Mouse (Mus musculus) urinary bladder, postnatal 25 days (tissue): Measurements from ENCODE around the gene Anp32e.
A peak's percentile ranks its signal among the peaks of the same experiment; 100 is the strongest.
"Not testable (repeated sequence)": the region's sequence is repeated elsewhere in the genome, so short reads cannot be mapped to it uniquely, and the experiment has no call there.

Experiments
- DNase-seq: peaks from one replicate; pipeline ENCODE4 v3.0.0; 2022; ENCODE audit warnings: low spot score

Anp32e gene

DNA sequence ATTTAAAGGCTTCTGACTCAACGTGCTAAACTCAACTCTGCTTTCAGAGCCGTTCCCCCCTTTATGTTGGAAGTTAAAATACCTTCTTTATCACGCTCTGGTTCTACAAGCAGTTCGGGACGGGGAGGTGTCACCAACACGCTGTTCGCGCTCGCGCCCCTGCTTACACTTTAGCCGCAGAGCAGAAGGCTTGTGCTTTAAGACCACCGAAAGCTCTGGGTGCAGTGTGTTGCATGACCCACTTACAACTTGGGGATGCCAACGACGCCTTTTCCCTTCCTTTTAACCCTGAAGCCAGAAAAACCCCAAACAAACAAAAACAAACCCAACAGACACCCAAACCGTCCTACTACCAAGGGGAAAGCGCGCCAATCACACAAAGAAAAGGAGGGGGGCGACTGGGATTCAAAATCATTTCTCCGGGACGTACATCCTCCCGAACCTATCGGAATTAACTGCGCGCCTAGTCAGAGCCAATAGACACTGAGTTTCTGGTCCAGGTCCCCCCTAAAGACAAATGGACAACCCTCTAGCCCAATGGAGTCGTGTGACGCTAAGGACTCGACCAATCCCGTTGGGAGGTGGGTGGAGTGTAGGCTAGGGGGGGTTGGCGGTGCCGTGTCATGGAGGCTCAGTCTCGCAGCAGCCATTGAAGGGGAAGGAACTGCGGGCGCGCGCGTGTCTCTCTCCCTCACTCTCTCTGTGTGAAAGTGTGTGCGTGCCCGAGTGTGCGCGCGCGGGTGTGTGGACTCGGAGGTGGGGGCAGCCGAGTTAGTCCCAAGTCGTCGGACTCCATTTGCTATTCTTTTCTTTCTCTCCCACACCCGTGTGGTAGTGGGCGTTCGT, at the start of gene Anp32e:
Anp32e (plus strand) TSS at position 589 of the 846 bp plus-strand sequence.
- DNase-seq: peak; percentile 91

GRCm38 (mm10) chr3:95881979-95882815, 46.8 kb upstream of the Anp32e start, which contains the start of gene Ciart:
Ciart (minus strand) TSS chr3:95882251.
- peak; percentile 88 for DNase-seq

- DNase-seq: peak; percentile 65
These were observed 46.1 kb upstream of the Anp32e start for GRCm38 (mm10) chr3:95882816-95883425.

DNA sequence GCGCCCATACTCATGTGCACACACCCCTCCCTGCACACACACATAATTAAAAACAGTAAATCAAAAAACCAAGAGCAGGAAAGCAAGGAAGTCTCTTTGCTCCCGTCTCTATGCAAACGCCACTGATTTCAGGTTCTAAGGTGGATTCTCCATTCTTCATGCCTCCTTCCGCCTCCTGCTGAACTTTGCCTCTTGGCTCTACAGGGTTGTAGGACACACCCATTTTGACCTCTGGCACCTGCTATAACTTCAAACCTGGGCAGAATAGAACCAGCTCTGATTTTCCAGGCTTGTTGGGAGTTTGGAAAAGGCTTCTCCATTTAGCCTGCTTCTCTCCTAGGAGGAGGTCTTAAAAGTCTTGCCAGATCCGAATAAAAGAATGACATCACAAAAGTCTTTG, 44.6 kb upstream of the Anp32e start:
- DNase-seq: no peak

DNA sequence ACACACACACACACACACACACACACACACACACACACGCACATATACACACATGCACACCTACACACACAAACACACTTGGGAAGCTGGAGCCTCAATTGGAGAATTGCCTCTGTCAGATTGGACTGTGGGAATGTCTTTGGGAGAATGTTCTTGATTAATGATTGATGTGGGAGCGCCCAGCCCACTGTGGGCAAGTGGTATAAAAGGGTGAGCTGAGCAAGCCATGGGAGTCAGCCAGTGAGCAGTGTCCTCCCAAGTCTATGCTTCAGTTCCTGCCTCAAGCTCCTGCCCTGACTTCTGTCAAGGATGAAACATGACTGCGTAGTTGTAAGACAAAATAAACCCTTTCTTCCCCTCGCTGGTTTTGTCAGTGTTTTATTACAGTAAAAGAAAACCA, 41.5 kb upstream of the Anp32e start:
- no peak for DNase-seq

GRCm38 (mm10) chr3:95889664-95890063, 39.4 kb upstream of the Anp32e start:
- DNase-seq: no peak

- no peak for DNase-seq
These were observed 37.6 kb upstream of the Anp32e start, which contains the start of gene BC028528 for GRCm38 (mm10) chr3:95891211-95892065. BC028528 (minus strand) TSS chr3:95892005.

DNA sequence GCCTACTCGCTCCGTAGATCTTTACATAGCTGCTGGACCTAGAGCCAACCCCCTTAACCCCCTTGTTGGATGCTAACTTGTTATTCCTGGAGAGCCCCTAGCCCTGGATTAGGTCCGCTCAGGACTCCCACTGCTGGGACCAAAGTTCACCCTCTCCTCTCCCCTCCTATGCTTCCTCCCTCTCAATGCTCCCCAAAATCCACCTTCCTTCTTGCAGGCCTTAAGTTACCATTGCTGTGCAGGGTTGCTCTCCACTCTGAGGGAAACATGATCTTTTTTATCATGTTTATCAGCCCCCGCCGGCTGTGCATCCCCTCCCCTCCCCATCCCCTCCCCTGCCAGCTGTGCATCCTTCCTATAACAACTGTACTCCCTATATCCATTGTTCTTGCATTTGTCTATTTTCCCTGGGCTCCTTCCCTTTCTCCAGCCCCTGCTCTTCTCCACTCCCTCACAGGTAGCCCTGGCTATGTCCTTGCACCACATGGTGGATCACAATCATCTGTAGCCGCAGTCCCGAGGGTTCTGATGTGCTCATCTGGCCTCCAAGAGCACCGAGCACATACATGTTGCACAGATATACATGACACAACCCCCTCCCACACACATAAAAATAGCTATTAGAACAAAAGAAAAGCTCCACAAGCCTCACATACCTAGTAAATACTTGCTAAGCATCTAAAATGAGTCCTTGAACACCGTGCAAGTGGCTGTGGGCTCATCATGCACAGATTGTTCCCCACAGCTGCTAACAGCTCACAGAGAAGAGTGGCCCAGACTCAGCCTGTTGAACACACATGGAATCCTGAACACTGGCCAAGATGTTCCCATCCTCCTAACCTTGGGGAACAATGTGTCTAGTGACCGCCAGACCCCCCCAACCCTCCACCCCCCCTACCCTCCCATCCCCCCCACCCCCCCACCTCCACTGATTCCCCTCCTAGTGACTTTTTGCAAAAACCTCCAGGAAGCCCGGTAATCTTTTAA, 36.7 kb upstream of the Anp32e start:
- no peak for DNase-seq

DNA sequence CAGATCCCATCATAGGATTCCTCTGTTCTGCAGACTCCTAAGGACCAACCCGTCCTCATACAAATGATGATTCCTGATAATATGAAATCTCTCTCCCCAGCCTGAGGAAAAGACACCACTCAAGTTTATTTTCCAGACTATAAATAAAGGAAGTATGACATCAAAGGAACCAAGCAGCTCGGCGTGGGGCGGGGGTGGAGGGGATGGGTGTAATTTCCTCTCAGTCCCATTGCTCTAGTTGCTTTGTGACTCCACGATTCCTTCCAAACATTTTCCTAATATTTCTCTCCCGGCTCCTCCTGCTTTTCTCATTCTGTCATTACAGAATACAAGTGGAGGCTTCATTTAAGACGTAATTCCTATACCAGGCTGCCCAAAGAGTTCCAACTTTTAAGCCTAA, 35.9 kb upstream of the Anp32e start:
- DNase-seq: no peak

DNA sequence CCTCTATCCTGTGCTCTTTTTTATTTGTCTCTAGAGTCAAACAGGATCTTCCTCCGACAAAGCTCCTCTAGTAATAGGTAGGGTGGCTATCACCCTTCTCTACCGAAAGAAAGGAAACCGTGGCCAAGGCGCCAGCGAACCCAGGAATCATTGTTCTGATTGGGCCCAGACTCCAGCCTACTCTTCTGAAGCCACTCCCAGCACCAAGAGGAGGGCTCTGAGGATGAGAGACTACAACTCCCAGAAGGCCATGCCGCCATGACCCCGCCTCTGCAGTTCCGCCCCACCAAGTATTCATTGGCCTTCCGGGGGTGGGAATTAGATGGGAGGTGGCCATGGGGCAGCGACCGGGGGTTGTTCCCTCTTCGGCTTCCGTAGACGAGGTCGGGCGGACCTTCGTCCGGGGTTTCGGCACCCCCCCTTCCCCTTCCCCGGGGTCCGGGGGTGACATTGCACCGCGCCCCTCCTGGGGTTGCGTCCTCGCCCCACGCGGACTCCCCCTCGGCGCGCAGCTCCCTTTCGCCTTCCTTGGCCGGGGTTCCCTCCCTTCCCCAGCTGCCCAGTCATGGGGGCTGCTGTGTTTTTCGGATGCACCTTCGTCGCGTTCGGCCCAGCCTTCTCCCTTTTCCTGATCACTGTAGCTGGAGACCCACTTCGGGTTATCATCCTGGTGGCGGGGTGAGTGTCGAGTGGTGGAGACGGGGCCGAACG, 35.3 kb upstream of the Anp32e start, which contains the start of gene Aph1a:
Aph1a (plus strand) TSS at position 364 of the 711 bp plus-strand sequence.
- DNase-seq: peak; percentile 85

- DNase-seq: peak; percentile 54
These were observed 34.5 kb upstream of the Anp32e start for GRCm38 (mm10) chr3:95894317-95895160.

DNA sequence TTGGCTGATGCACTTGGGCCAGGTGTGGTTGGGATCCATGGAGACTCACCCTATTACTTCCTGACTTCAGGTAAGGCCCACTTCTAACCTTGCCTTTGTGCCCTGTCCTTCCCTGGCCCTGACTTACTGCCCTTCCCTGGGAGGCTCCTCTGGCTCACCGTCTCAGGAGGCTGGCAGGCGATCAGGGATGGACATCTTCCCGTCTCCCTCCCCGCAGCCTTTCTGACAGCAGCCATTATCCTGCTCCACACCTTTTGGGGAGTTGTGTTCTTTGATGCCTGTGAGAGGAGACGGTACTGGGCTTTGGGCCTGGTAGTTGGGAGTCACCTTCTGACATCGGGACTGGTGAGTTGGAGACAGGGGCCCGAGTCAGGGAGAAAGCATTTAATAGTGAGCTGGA, 33.5 kb upstream of the Anp32e start:
- not testable (repeated sequence) for DNase-seq

- DNase-seq: no peak
These were observed 29.1 kb upstream of the Anp32e start for GRCm38 (mm10) chr3:95899800-95900524.

DNA sequence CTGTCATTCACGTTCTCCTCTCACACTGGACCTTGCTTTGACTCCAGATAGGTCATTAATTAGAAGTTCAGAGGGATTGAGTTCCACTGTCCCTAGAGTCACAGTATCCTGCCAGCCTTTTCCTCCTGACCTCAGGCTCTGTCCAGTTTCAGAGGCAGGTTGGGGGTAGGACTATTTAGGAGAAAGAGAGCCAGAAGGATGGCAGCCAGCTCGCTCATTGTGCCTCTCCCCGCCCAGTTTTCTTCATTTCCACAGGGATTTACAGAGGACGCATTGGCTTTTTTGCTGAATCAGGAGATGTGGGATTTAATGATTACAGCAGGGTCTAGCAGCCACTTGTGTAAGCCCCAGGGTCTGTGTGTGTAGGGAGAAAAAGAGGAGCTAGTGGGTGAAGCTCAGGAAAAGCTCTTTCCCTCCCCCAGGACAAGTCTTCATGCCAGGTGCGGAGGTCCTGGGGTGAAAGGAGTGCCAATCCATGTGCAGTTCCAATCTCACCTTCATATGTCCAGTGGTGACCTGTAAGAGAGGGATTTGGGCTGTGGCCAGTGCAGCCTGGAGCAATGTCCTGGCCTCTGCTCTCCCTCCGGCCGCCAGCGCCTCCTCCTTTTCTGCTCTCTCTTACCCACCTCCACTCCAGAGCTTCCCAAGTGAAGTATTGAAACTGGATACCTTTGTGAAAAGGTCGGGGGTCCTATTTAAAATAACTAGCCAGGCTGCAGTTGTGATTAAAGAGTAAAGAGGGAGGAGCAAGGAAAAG, 27.3 kb upstream of the Anp32e start:
- DNase-seq: no peak

DNA sequence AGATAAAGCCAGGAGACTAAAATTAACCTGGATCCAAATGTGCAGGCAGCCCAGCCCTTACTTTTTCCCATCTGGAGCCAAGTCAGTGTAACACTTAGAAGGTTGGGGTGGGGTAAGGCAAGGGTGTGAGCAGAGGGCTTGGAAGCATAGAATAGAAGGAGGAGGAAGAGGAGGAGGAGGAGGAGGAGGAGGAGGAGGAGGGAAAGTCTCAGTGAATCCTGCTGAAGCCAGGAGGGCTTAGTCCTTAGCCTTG, 26.7 kb upstream of the Anp32e start:
- DNase-seq: no peak

GRCm38 (mm10) chr3:95902643-95903042, 26.4 kb upstream of the Anp32e start:
- no peak for DNase-seq

DNA sequence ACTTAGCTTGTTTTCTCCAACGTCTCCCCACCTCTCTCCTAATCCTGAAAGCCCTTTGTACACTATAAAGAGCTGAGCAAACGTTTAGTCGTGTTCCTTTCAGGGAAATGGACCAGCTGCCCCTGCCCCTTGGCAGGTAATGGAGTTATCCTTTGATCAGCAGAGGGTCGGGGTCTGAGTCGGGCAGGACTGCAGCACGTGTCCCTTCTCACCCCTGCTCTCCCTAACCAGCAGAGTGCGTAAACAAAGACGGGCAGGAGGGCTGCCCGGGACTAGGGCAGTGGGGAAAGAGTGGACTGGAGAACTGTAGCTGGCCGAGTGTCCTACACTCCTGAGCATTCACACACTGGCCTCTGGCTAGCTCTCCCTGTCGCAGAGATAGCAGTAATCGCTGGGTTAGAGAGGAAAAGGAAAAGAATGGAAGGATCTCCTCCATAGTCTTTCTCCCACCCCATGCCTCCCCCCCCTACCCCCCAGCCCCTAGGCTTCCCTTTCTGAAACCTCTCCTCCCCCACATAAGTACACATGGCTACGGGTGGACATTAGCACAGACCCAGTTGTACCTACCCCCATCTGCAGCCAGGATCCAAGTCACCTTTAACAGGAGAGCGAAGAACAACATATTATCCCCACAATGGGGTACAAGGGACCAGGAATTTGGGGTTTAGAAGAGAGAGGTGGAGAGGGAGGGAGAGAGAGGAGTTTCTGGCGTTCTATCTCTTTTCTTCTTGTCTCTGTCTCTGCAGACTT, 25.1 kb upstream of the Anp32e start:
- no peak for DNase-seq
